Mouse (Mus musculus): ENCODE data around the gene Hist1h1t. TPM values are rescaled to one million over a fixed set of nuclear protein-coding genes. Genes with fewer than 3 reads are reported as not detected.
A peak's percentile ranks its signal among the peaks of the same experiment; 100 is the strongest.
"Not testable (repeated sequence)": the region's sequence is repeated elsewhere in the genome, so short reads cannot be mapped to it uniquely, and the experiment has no call there.

Gene Hist1h1t
- polyA plus RNA-seq, 1 experiment from 2014 or later = not detected

DNA sequence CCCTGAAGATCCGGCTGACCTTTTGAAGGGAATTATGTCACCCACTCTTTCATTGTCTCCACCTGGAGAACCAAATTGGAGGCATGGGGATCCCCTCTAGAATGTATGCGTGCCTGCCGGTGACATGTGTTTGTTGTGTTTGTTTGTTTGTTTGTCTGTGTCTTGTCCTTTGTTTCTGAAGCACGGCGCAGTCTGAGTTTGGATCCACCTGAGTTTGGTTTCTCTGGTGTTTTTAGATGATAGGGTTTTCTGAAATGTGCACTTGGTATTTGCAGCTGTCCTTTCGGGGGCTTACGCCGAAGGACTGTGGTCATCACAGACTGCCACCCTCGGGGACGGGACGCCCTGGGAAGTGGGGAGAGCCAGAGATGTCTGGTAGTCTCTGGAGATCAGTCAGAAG lies 21.6 kb downstream of the Hist1h1t start:
- H3K27ac ChIP-seq (ENCODE audit: low read length) = no peak overlapping the region
- 51% methylated on average over 11 of the region's 11 CpGs for WGBS
- no peak for ATAC-seq (ENCODE audit: insufficient number of reproducible peaks, insufficient read depth, low FRiP score, low read depth)

DNA sequence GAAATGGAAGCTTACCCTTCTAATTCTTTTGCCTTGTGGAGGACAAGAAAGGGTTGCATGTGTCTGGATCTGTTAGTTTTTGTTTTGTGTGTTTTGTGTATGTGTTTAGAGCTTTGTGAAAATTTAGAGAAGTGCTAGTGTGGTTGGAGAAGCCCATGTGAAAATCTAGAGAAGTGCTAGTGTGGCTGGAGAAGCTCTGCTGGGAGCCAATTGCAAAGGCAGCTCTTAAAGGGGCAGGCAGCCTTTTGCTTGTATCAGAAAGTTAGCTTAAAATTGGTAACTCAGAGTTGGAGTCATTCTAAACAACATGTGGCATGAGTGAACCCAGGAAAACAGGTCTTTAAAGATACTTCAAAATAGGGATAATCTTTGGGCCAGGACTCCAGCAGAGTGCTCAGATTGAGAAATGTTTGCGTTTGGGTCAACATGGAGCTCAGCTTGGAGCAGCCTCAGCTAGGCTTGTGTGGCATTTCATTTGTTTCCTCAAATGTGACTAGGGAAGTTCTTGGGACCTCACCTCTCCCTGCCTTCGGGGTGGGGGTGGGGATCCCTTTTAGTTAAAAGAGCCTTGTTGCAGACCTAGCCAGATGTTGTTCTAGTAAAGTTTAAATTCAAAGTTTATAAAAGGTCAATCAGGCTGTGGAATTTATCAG lies 22.1 kb downstream of the Hist1h1t start:
- WGBS = 15% methylated on average over 2 of the region's 2 CpGs

More for the DNA sequence above, 21.6 kb downstream of the Hist1h1t start:
- Histone ChIP-seq H3K36me3 (ENCODE audit: control insufficient read depth, insufficient read depth, low read length) (no peaks in the 10 kb centered on the region), H3K9ac (replicated peaks; ENCODE audit: low read depth, low read length) (no peak overlapping the region), H3K27me3 (ENCODE audit: control insufficient read depth, insufficient read depth, low read length) (no peaks in the 10 kb centered on the region), H3K9me3 (ENCODE audit: control insufficient read depth, low read depth, low read length) (no peaks in the 10 kb centered on the region), H3K4me1 (ENCODE audit: control insufficient read depth, insufficient read depth, low read length) (no peaks in the 10 kb centered on the region), H3K4me2 (replicated peaks; ENCODE audit: low read depth, low read length) (no peak overlapping the region), H3K4me3 (ENCODE audit: low read depth, low read length) (no peak overlapping the region)

DNA sequence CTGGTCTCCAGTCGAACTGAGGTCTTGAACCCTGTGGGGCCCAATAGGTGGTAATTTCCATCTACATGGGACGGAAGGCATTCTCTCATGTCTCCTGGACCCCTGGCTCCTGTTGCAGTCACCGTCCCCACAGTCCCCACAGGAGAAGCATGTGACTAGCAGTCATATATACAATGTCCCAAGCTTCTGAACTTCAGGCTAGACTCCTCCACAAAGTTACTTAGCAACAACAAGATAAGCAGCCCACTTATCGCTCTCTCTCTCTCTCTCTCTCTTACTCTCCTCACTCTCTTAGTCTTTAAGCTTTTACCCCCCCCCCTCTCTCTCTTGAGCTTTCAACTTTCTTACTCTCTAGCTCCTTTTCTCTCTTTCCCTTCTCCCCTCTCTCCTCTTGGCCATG lies 28.6 kb downstream of the Hist1h1t start:
- Histone ChIP-seq H3K27ac (ENCODE audit: low read length) (no peak overlapping the region), H3K4me1 (ENCODE audit: control insufficient read depth, insufficient read depth, low read length) (no peaks in the 10 kb centered on the region), H3K36me3 (ENCODE audit: control insufficient read depth, insufficient read depth, low read length) (no peaks in the 10 kb centered on the region), H3K4me2 (replicated peaks; ENCODE audit: low read depth, low read length) (no peak overlapping the region), H3K9me3 (ENCODE audit: control insufficient read depth, low read depth, low read length) (no peaks in the 10 kb centered on the region), H3K27me3 (ENCODE audit: control insufficient read depth, insufficient read depth, low read length) (no peaks in the 10 kb centered on the region), H3K4me3 (ENCODE audit: low read depth, low read length) (no peak overlapping the region), H3K9ac (replicated peaks; ENCODE audit: low read depth, low read length) (no peak overlapping the region)
- WGBS = 69% methylated on average over 4 of the region's 4 CpGs
- no peak for ATAC-seq (ENCODE audit: insufficient number of reproducible peaks, insufficient read depth, low FRiP score, low read depth)

More for the DNA sequence above, 22.1 kb downstream of the Hist1h1t start:
- not testable (repeated sequence) for H3K9ac ChIP-seq (replicated peaks; ENCODE audit: low read depth, low read length); H3K9me3 ChIP-seq (ENCODE audit: control insufficient read depth, low read depth, low read length); H3K4me3 ChIP-seq (ENCODE audit: low read depth, low read length); H3K27ac ChIP-seq (ENCODE audit: low read length); ATAC-seq (ENCODE audit: insufficient number of reproducible peaks, insufficient read depth, low FRiP score, low read depth); H3K36me3 ChIP-seq (ENCODE audit: control insufficient read depth, insufficient read depth, low read length); H3K27me3 ChIP-seq (ENCODE audit: control insufficient read depth, insufficient read depth, low read length); H3K4me2 ChIP-seq (replicated peaks; ENCODE audit: low read depth, low read length); H3K4me1 ChIP-seq (ENCODE audit: control insufficient read depth, insufficient read depth, low read length)

DNA sequence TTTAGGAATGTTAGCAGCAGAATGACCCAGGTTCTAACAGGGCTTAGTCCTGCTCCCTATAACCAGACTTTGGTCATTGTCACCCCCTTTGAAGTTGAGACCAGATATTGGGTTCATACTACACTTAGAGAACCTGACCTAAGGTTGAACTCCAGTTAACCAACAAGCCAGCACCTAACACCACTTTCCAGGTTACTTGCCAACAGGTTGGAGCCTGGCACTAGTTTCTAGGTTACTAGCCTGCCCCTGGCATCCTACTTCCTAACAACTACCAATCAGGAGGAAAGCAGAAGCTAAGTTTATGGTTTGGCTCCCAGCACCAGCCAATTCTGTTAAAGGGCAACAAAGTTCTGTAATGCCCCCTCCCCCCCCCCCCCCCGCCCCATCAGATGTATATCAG lies 29.6 kb downstream of the Hist1h1t start:
- Histone ChIP-seq H3K27ac (ENCODE audit: low read length) (no peak overlapping the region), H3K4me3 (ENCODE audit: low read depth, low read length) (no peak overlapping the region), H3K9me3 (ENCODE audit: control insufficient read depth, low read depth, low read length) (no peaks in the 10 kb centered on the region), H3K9ac (replicated peaks; ENCODE audit: low read depth, low read length) (no peak overlapping the region), H3K36me3 (ENCODE audit: control insufficient read depth, insufficient read depth, low read length) (no peaks in the 10 kb centered on the region), H3K27me3 (ENCODE audit: control insufficient read depth, insufficient read depth, low read length) (no peaks in the 10 kb centered on the region), H3K4me2 (replicated peaks; ENCODE audit: low read depth, low read length) (no peak overlapping the region), H3K4me1 (ENCODE audit: control insufficient read depth, insufficient read depth, low read length) (no peaks in the 10 kb centered on the region)
- 40% methylated on average over 1 of the region's 1 CpGs for WGBS
- no peak for ATAC-seq (ENCODE audit: insufficient number of reproducible peaks, insufficient read depth, low FRiP score, low read depth)

DNA sequence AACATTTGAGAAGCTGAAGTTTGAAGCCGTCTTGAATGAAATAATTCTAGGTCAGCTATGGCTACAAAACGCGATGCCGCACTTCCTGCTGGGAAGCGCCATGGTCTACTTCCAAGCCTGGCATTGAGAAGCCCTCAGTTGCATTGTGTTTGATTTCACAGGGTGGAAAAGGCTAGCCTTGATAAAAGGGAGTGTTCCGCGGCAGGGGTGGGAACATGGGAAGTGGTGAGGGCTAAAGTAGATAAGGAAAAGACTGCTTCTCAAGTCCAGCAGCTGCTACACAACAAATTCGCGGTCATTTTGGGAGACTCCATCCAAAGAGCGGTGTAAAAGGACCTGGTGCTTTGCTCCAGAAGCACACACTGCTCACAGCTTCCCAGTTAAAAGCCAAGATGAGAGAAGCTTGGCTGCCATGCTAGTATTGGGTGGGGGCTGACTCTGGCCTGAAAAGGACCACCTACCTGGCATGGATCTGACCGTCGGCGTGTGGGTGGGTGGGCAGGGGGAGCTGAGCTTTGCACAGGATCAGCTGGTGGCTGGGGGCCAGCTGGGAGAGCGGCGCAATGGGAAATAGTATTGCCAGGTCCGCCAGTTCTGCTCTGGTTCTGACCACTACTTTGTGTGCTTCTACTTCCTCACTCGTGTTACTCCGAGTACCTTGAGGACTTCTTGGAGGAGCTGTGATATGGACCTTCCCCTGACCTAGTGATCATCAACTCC lies 33.0 kb downstream of the Hist1h1t start:
- Histone ChIP-seq H3K27ac (ENCODE audit: low read length) (no peak overlapping the region), H3K4me1 (ENCODE audit: control insufficient read depth, insufficient read depth, low read length) (no peaks in the 10 kb centered on the region), H3K9ac (replicated peaks; ENCODE audit: low read depth, low read length) (no peak overlapping the region), H3K27me3 (ENCODE audit: control insufficient read depth, insufficient read depth, low read length) (no peaks in the 10 kb centered on the region), H3K36me3 (ENCODE audit: control insufficient read depth, insufficient read depth, low read length) (no peaks in the 10 kb centered on the region), H3K4me2 (replicated peaks; ENCODE audit: low read depth, low read length) (no peak overlapping the region), H3K9me3 (ENCODE audit: control insufficient read depth, low read depth, low read length) (no peaks in the 10 kb centered on the region), H3K4me3 (ENCODE audit: low read depth, low read length) (no peak overlapping the region)
- 91% methylated on average over 18 of the region's 18 CpGs for WGBS
- no peak for ATAC-seq (ENCODE audit: insufficient number of reproducible peaks, insufficient read depth, low FRiP score, low read depth)

DNA sequence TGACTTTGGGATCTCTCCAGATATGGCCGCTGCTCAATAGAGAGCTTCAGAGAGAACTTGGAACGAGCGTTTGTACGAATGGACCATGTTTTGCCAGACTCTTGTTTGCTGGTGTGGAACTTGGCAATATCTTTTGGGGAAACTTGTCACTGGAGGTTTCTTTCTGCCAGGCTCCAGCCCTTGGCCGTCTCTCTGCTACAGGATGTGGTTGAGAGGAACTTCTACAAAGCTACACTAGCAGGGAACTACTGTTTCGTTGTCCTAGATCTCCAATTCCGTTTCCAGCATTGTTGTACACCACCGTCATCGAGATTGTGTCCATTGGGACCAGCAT lies 33.5 kb downstream of the Hist1h1t start:
- H3K4me1 ChIP-seq (ENCODE audit: control insufficient read depth, insufficient read depth, low read length) = no peaks in the 10 kb centered on the region
- no peaks in the 10 kb centered on the region for H3K36me3 ChIP-seq (ENCODE audit: control insufficient read depth, insufficient read depth, low read length)
- H3K27me3 ChIP-seq (ENCODE audit: control insufficient read depth, insufficient read depth, low read length) = no peaks in the 10 kb centered on the region
- no peak overlapping the region for H3K4me3 ChIP-seq (ENCODE audit: low read depth, low read length)
- no peak overlapping the region for H3K4me2 ChIP-seq (replicated peaks; ENCODE audit: low read depth, low read length)
- 90% methylated on average over 9 of the region's 9 CpGs for WGBS
- no peaks in the 10 kb centered on the region for H3K9me3 ChIP-seq (ENCODE audit: control insufficient read depth, low read depth, low read length)
- no peak overlapping the region for H3K9ac ChIP-seq (replicated peaks; ENCODE audit: low read depth, low read length)
- no peak for ATAC-seq (ENCODE audit: insufficient number of reproducible peaks, insufficient read depth, low FRiP score, low read depth)
- no peak overlapping the region for H3K27ac ChIP-seq (ENCODE audit: low read length)

DNA sequence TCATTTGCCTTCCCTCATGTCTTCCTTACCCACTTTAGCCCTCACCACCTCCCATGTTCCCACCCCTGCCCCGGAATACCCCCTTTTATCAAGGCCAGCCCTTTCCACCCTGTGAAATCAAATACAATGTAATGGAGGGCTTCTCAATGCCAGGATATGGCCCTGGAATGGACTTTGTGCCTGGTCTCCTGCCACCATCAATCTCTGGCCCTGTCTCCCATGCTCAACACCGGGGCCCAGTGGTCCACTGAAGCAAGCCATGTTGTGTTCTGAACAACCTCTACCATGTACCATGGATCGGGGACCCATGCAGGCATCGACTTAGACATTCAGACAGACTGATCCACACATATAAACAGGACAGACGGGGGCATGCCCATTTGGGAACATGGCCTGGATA lies 34.1 kb downstream of the Hist1h1t start:
- WGBS = 91% methylated on average over 5 of the region's 5 CpGs
- Histone ChIP-seq H3K36me3 (ENCODE audit: control insufficient read depth, insufficient read depth, low read length) (no peaks in the 10 kb centered on the region), H3K27me3 (ENCODE audit: control insufficient read depth, insufficient read depth, low read length) (no peaks in the 10 kb centered on the region), H3K9me3 (ENCODE audit: control insufficient read depth, low read depth, low read length) (no peaks in the 10 kb centered on the region), H3K4me1 (ENCODE audit: control insufficient read depth, insufficient read depth, low read length) (no peaks in the 10 kb centered on the region), H3K9ac (replicated peaks; ENCODE audit: low read depth, low read length) (no peak overlapping the region), H3K4me3 (ENCODE audit: low read depth, low read length) (no peak overlapping the region), H3K4me2 (replicated peaks; ENCODE audit: low read depth, low read length) (no peak overlapping the region), H3K27ac (ENCODE audit: low read length) (no peak overlapping the region)
- ATAC-seq (ENCODE audit: insufficient number of reproducible peaks, insufficient read depth, low FRiP score, low read depth) = no peak

DNA sequence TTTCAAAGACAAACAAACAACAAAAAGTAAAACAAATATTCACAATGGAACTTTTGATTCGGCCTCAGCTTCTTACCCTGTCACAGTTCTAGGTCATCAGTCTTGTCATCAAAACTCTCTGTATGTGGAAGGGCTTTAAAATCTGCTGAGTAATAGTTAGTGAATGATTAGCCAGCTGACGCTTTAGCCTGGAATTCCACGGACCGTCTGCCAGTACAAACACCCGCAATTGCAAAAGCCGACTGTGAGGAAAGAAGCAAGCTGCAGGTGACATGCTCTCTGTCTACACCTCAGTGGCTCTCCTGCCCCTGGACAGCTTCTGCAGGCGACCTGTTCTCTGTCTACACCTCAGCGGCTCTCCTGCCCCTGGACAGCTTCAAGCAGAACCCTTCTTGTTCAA lies 34.9 kb downstream of the Hist1h1t start:
- H3K9me3 ChIP-seq (ENCODE audit: control insufficient read depth, low read depth, low read length) = no peaks in the 10 kb centered on the region
- 20% methylated on average over 8 of the region's 8 CpGs for WGBS
- ATAC-seq (ENCODE audit: insufficient number of reproducible peaks, insufficient read depth, low FRiP score, low read depth) = peak; percentile 83
- H3K27me3 ChIP-seq (ENCODE audit: control insufficient read depth, insufficient read depth, low read length) = no peaks in the 10 kb centered on the region
- H3K4me1 ChIP-seq (ENCODE audit: control insufficient read depth, insufficient read depth, low read length) = no peaks in the 10 kb centered on the region
- no peak overlapping the region for H3K27ac ChIP-seq (ENCODE audit: low read length)
- no peak overlapping the region for H3K4me2 ChIP-seq (replicated peaks; ENCODE audit: low read depth, low read length)
- no peaks in the 10 kb centered on the region for H3K36me3 ChIP-seq (ENCODE audit: control insufficient read depth, insufficient read depth, low read length)
- H3K9ac ChIP-seq (replicated peaks; ENCODE audit: low read depth, low read length) = no peak overlapping the region
- H3K4me3 ChIP-seq (ENCODE audit: low read depth, low read length) = no peak overlapping the region

Measured in stomach, embryonic 14.5 days (tissue).